Mouse (Mus musculus) limb, embryonic 11.5 days (tissue): ENCODE results near the gene Snip1. TPM values are rescaled to one million over a fixed set of nuclear protein-coding genes. Genes with fewer than 3 reads are reported as not detected.

ENCODE experiments used
- ATAC-seq: fragments of 200-750 bp; cut with Nextera tagmentation; 2 replicates; pipeline ENCODE4 v1.8.0; 2017; ENCODE audit warnings: low read depth; ENCODE audit not compliant: insufficient number of reproducible peaks, low FRiP score, low TSS enrichment
- DNase-seq: peaks from one replicate; pipeline ENCODE4 v3.0.0-alpha.2; 2015; ENCODE audit warnings: low spot score
- H3K27ac ChIP-seq: fragments of 300-500 bp; sonication (generic); replicated peaks from 2 replicates; pipeline ENCODE4 v1.5.1; 2014; ENCODE audit warnings: low read depth, mild to moderate bottlenecking, low read length
- H3K27me3 ChIP-seq: fragments of 300-500 bp; sonication (generic); 2 replicates; pipeline ENCODE4 v1.6.1; 2014; ENCODE audit warnings: mild to moderate bottlenecking, low read length, mixed read lengths; ENCODE audit not compliant: control insufficient read depth, insufficient read depth
- H3K36me3 ChIP-seq: fragments of 300-500 bp; sonication (generic); 2 replicates; pipeline ENCODE4 v1.6.1; 2014; ENCODE audit warnings: mild to moderate bottlenecking, low read length, moderate library complexity, mixed read lengths; ENCODE audit not compliant: control insufficient read depth, insufficient read depth
- H3K4me1 ChIP-seq: fragments of 300-500 bp; sonication (generic); 2 replicates; pipeline ENCODE4 v1.6.1; 2014; ENCODE audit warnings: low read length, mixed read lengths; ENCODE audit not compliant: control insufficient read depth, insufficient read depth
- H3K4me2 ChIP-seq: fragments of 300-500 bp; sonication (generic); 2 replicates; pipeline ENCODE4 v1.6.1; 2014; ENCODE audit warnings: low read depth, mild to moderate bottlenecking, moderate library complexity; ENCODE audit not compliant: severe bottlenecking
- H3K4me3 ChIP-seq: fragments of 300-500 bp; sonication (generic); 2 replicates; pipeline ENCODE4 v1.5.1; 2014; ENCODE audit warnings: low read depth, low read length
- H3K9ac ChIP-seq: fragments of 300-500 bp; sonication (generic); 2 replicates; pipeline ENCODE4 v1.6.1; 2014; ENCODE audit warnings: mild to moderate bottlenecking, low read length
- H3K9me3 ChIP-seq: fragments of 300-500 bp; sonication (generic); 2 replicates; pipeline ENCODE4 v1.6.1; 2016; ENCODE audit warnings: low read length; ENCODE audit not compliant: control insufficient read depth
- whole genome bisulfite sequencing: fragments of 180-500 bp; shearing (Covaris S2); extraction: QIAGEN DNeasy Blood & Tissue Kit; methylation state at CpG from one replicate; pipeline ENCODE4 v1.1.7; 2014; 5-methylcytosine and 5-hydroxymethylcytosine counted together
- polyA plus RNA-seq: library from polyadenylated mRNA; unstranded; fragments of >200 nt; fragmentation: Nextera tagmentation; extraction: Ambion mirVana; gene quantifications from 2 replicates; pipeline ENCODE4 v1.2.1, GENCODE M21; 2014

The Snip1 gene
- polyA plus RNA-seq, 1 experiment from 2014 or later: 40.4 TPM

GRCm38 (mm10) chr4:125122431-125123278, 56.2 kb downstream of the Snip1 start:
- ATAC-seq (no peak), DNase-seq (no peak)
- Histone ChIP-seq H3K36me3 (no peaks in the 10 kb centered on the region), H3K27ac (no peak overlapping the region), H3K4me2 (no peak overlapping the region), H3K9ac (no peak overlapping the region), H3K27me3 (peaks cover 10% of the 10 kb centered on the region), H3K4me1 (peaks cover 12% of the 10 kb centered on the region), H3K4me3 (no peak overlapping the region), H3K9me3 (no peaks in the 10 kb centered on the region)
- WGBS: 19% methylated on average over 16 of the region's 16 CpGs

- Histone ChIP-seq H3K4me2 (no peak overlapping the region), H3K9ac (no peak overlapping the region), H3K36me3 (no peaks in the 10 kb centered on the region), H3K4me1 (peaks cover 12% of the 10 kb centered on the region), H3K27ac (no peak overlapping the region), H3K9me3 (no peaks in the 10 kb centered on the region), H3K27me3 (peaks cover 12% of the 10 kb centered on the region), H3K4me3 (no peak overlapping the region)
- ATAC-seq (no peak), DNase-seq (no peak)
- 74% methylated on average over 7 of the region's 7 CpGs for WGBS
Observed at GRCm38 (mm10) chr4:125123279-125123671, 56.8 kb downstream of the Snip1 start.

Other genes with a start within 250 kb of the Snip1 start
- 46.8 and 47.3 TPM in 2 replicates for gene Yrdc, start 216.0 kb upstream of the Snip1 start, polyA plus RNA-seq
- gene 1110065P20Rik, start 215.5 kb upstream of the Snip1 start, polyA plus RNA-seq: 46.6 and 47.5 TPM in 2 replicates
- 0.43 and 0.81 TPM in 2 replicates for gene Maneal, start 204.5 kb upstream of the Snip1 start, polyA plus RNA-seq
- gene Epha10, start 185.8 kb upstream of the Snip1 start, polyA plus RNA-seq: 0.10 and 0.17 TPM in 2 replicates
- gene 9930104L06Rik, start 129.6 kb upstream of the Snip1 start, polyA plus RNA-seq: 4.9 and 5.1 TPM in 2 replicates
- 210 and 223 TPM in 2 replicates for gene Cdca8, start 127.4 kb upstream of the Snip1 start, polyA plus RNA-seq
- 3.1 and 5.1 TPM in 2 replicates for gene Rspo1, start 80.2 kb upstream of the Snip1 start, polyA plus RNA-seq
- gene Gnl2, start 50.1 kb upstream of the Snip1 start, polyA plus RNA-seq: 85.8 and 91.5 TPM in 2 replicates
- gene Dnali1, start 969 bp upstream of the Snip1 start, polyA plus RNA-seq: 0.09 TPM in 2 replicates
- gene Meaf6, start 18.5 kb downstream of the Snip1 start, polyA plus RNA-seq: 90.1 and 97.4 TPM in 2 replicates
- 0.63 and 0.82 TPM in 2 replicates for gene Zc3h12a, start 61.2 kb downstream of the Snip1 start, polyA plus RNA-seq